Mouse (Mus musculus) liver, postnatal 0 days (tissue): Measurements from ENCODE around the gene Gm3239.
"Not testable (repeated sequence)": the region's sequence is repeated elsewhere in the genome, so short reads cannot be mapped to it uniquely, and the experiment has no call there.

Experiments
- CTCF ChIP-seq: sonication (generic); IDR thresholded peaks from 2 replicates; pipeline ENCODE4 v1.5.1; 2016; ENCODE audit warnings: antibody characterized with exemption, low read depth
- EP300 ChIP-seq: IDR thresholded peaks from 2 replicates; pipeline ENCODE4 v1.6.1; 2016; ENCODE audit warnings: antibody characterized with exemption, low read depth, mild to moderate bottlenecking

DNA sequence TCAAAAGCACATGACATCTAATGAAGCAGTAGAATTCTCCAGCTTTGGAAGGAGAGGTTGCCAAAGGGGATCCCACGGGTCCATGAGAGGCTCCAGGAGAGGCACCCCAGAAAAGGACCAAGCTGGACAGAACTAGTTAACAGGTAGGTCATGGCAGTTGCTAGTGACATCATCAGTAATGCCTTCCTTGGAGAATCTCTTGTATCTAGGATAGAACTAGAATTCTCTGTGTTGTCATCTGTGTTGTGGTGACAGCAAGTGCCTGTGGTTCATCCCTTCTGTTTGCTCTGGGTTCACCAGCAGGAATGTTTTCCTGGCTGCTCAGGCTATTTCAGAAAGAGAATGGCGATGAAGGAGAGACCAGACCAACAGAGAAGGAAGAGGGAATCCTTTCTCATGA is at the start of gene Gm3239:
- not testable (repeated sequence) for TF ChIP-seq CTCF, EP300
